Mouse (Mus musculus) heart, postnatal 0 days (tissue): ENCODE results near the gene Igsf21. TPM values are rescaled to one million over a fixed set of nuclear protein-coding genes. Genes with fewer than 3 reads are reported as not detected.

ENCODE experiments used
- ATAC-seq: fragments of 200-750 bp; cut with Nextera tagmentation; 2 replicates; pipeline ENCODE4 v1.8.0; 2017; ENCODE audit warnings: low read depth, moderate number of reproducible peaks, moderate library complexity; ENCODE audit not compliant: insufficient read depth
- DNase-seq: peaks from one replicate; pipeline ENCODE4 v3.0.0-alpha.2; 2016; ENCODE audit warnings: low spot score
- H3K27ac ChIP-seq: fragments of 300-500 bp; sonication (generic); 2 replicates; pipeline ENCODE4 v1.5.1; 2014; ENCODE audit warnings: low read depth, mild to moderate bottlenecking
- H3K27me3 ChIP-seq: fragments of 300-500 bp; sonication (generic); 2 replicates; pipeline ENCODE4 v1.6.1; 2014; ENCODE audit warnings: low read length, mixed read lengths; ENCODE audit not compliant: control insufficient read depth, insufficient read depth
- H3K36me3 ChIP-seq: fragments of 300-500 bp; sonication (generic); replicated peaks from 2 replicates; pipeline ENCODE4 v1.6.1; 2014; ENCODE audit warnings: low read length, mixed read lengths; ENCODE audit not compliant: control insufficient read depth, insufficient read depth
- H3K4me1 ChIP-seq: fragments of 300-500 bp; sonication (generic); 2 replicates; pipeline ENCODE4 v1.6.1; 2014; ENCODE audit warnings: antibody characterized with exemption; ENCODE audit not compliant: control insufficient read depth, insufficient read depth
- H3K4me2 ChIP-seq: fragments of 300-500 bp; sonication (generic); 2 replicates; pipeline ENCODE4 v1.6.1; 2014; ENCODE audit warnings: low read depth, mild to moderate bottlenecking, low read length, moderate library complexity
- H3K4me3 ChIP-seq: fragments of 300-500 bp; sonication (generic); 2 replicates; pipeline ENCODE4 v1.5.1; 2014; ENCODE audit warnings: low read depth, low read length
- H3K9ac ChIP-seq: fragments of 300-500 bp; sonication (generic); replicated peaks from 2 replicates; pipeline ENCODE4 v1.6.1; 2014; ENCODE audit warnings: low read depth, low read length, mixed read lengths
- H3K9me3 ChIP-seq: fragments of 300-500 bp; sonication (generic); replicated peaks from 2 replicates; pipeline ENCODE4 v1.6.1; 2016; ENCODE audit warnings: low read length; ENCODE audit not compliant: control insufficient read depth
- CTCF ChIP-seq: IDR thresholded peaks from 2 replicates; pipeline ENCODE4 v1.5.1; 2016; ENCODE audit warnings: antibody characterized with exemption, control low read depth, low read depth
- EP300 ChIP-seq: IDR thresholded peaks from 2 replicates; pipeline ENCODE4 v1.6.1; 2016; ENCODE audit warnings: antibody characterized with exemption, low read depth
- WGBS: fragments of 180-500 bp; shearing (Covaris S2); extraction: QIAGEN DNeasy Blood & Tissue Kit; methylation state at CpG from one replicate; pipeline ENCODE4 v1.1.7; 2014; 5-methylcytosine and 5-hydroxymethylcytosine counted together
- polyA plus RNA-seq: library from polyadenylated mRNA; unstranded; fragments of >200 nt; fragmentation: Nextera tagmentation; extraction: Ambion mirVana; gene quantifications from 2 replicates; pipeline ENCODE4 v1.2.1, GENCODE M21; 2015
- total RNA-seq: library from RNA; depleted of rRNA; stranded (reverse); fragments of >200 nt; gene quantifications from 2 replicates; pipeline ENCODE4 v1.2.3, GENCODE M21; 2014; ENCODE audit warnings: low replicate concordance

The Igsf21 gene
- total and polyA plus RNA-seq, 2 experiments from 2014 or later: 0.05 TPM; not detected in 1

- Histone ChIP-seq H3K4me1 (no peaks in the 10 kb centered on the region), H3K4me3 (no peak overlapping the region), H3K36me3 (no peaks in the 10 kb centered on the region), H3K9me3 (no peaks in the 10 kb centered on the region), H3K4me2 (no peak overlapping the region), H3K9ac (no peak overlapping the region), H3K27ac (no peak overlapping the region), H3K27me3 (no peaks in the 10 kb centered on the region; the same call in 1 of the 2 replicates)
- TF ChIP-seq CTCF (no peak), EP300 (no peak)
- 67% methylated on average over 9 of the region's 9 CpGs for WGBS
- DNase-seq (no peak), ATAC-seq (no peak)
These were observed 31.4 kb downstream of the Igsf21 start for GRCm38 (mm10) chr4:140215205-140215604.

DNA sequence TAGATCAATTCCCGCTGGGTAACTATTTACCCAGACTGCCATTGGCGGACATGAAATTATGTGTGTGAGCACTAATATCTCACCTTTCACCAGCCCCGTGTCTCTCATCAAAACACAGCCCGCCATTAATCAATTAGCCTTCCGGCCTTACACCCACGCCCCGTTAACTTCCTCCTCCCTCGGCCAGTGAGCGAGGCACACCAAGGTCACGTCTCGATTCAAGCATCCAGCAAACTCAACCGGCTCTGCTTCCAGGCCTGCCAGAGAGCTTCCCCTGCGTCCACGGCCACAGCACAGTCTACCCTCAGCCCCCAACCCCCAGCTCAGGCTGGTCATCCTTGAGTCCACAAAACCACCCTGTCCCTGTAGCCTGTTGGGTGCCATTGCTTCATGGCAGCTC lies 32.2 kb downstream of the Igsf21 start:
- DNase-seq (no peak), ATAC-seq (no peak)
- 64% methylated on average over 14 of the region's 14 CpGs for WGBS
- no peak overlapping the region for H3K9ac ChIP-seq
- no peaks in the 10 kb centered on the region; the same call in 1 of the 2 replicates for H3K27me3 ChIP-seq
- no peak overlapping the region for H3K4me3 ChIP-seq
- no peaks in the 10 kb centered on the region for H3K9me3 ChIP-seq
- H3K4me2 ChIP-seq: no peak overlapping the region
- TF ChIP-seq EP300: no peak
- TF ChIP-seq CTCF: no peak
- no peaks in the 10 kb centered on the region for H3K36me3 ChIP-seq
- H3K4me1 ChIP-seq: no peaks in the 10 kb centered on the region
- H3K27ac ChIP-seq: no peak overlapping the region

DNA sequence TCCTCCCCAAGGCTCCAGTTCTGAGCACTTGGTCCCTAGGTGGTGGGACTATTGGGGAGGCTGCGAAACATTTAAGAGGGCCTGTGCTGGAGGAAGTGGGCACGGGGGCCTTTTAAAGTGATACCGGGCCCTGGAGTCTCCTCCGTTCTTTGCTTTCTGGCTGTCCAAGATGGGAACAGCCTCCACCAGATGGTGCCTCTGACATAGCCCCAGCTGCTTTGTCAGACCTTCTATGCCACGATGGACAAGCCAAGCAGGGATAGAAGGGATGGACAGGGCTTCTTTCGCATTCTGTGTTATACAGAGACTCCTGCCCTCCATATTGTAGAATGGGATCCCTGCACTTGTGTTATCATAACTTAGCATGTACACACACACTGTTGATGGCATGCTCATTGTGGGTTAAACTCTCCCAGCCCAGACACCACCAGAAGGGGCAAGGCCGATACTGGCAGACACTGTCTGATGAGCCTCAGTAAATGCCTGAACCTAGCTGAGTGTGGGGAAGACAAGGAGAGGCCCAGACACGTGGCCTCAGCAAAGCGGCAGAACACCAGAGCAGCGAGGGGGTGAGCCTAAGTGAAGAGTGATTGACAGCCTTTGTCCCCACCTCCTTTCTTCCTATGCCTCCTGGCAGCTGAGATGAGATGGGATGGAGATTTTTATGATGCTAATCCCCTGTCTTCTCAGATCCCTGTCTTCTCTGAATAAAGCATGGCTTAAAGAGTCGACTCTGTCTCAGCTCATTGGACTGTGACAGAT lies 36.3 kb downstream of the Igsf21 start:
- no peak overlapping the region for H3K27ac ChIP-seq
- 64% methylated on average over 11 of the region's 11 CpGs for WGBS
- no peak for TF ChIP-seq EP300
- TF ChIP-seq CTCF: no peak

DNA sequence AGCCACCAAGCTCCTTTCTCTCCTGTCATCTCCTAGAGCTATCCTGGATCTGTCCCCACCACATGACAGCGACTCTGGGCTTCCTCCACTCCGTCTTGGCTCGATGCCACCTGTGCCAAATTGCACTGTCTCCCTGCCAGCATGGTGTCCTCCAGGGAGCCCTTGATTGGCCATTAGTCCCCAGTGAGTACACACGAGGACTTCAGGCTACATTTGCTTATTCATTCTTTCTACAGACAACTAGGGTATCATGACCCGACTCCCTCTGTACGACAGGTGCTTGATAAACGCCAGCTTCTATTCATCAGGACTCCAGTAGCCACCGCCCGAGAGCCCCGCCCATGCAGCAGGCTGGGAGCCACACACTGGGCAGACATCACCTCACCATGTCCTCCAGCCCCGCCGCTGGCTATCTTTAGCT lies 40.8 kb downstream of the Igsf21 start:
- WGBS: 33% methylated on average over 12 of the region's 12 CpGs
- Histone ChIP-seq H3K27me3 (no peaks in the 10 kb centered on the region; the same call in 1 of the 2 replicates), H3K4me1 (no peaks in the 10 kb centered on the region), H3K9ac (no peak overlapping the region), H3K4me3 (no peak overlapping the region), H3K4me2 (no peak overlapping the region), H3K36me3 (no peaks in the 10 kb centered on the region), H3K27ac (no peak overlapping the region), H3K9me3 (no peaks in the 10 kb centered on the region)
- DNase-seq (no peak), ATAC-seq (peak; percentile 60)
- no peak for TF ChIP-seq CTCF
- no peak for TF ChIP-seq EP300

More for the DNA sequence above, 36.3 kb downstream of the Igsf21 start:
- no peak overlapping the region for H3K9ac ChIP-seq
- DNase-seq (no peak), ATAC-seq (no peak)
- H3K36me3 ChIP-seq: no peaks in the 10 kb centered on the region
- no peak overlapping the region for H3K4me2 ChIP-seq
- H3K4me3 ChIP-seq: no peak overlapping the region
- H3K9me3 ChIP-seq: no peaks in the 10 kb centered on the region
- no peaks in the 10 kb centered on the region for H3K4me1 ChIP-seq
- H3K27me3 ChIP-seq: no peaks in the 10 kb centered on the region; the same call in 1 of the 2 replicates

DNA sequence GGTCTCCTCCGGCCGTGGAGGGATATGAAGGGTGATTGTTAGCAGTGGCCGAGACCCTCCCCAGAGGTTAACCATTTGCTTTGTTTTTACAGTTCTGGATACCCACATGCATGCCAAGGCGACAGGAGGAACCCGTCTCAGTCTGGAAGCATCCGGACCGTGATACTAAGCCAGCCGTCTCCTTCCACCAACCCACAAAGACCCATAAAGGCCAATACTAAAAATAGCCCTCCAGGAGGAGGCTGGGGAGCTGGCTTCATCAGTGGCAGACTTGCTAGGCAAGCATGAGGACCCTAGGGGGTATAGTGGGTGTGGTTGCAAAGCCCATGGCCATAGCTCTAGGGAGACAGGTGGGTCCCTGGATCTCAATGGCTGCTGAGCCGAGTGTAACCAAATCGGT lies 41.8 kb downstream of the Igsf21 start:
- WGBS: 64% methylated on average over 10 of the region's 10 CpGs
- H3K36me3 ChIP-seq: no peaks in the 10 kb centered on the region
- no peaks in the 10 kb centered on the region for H3K27me3 ChIP-seq
- no peak overlapping the region for H3K4me3 ChIP-seq
- DNase-seq (no peak), ATAC-seq (no peak)
- no peak for TF ChIP-seq CTCF
- TF ChIP-seq EP300: no peak
- no peak overlapping the region for H3K27ac ChIP-seq
- no peaks in the 10 kb centered on the region for H3K9me3 ChIP-seq
- no peak overlapping the region for H3K4me2 ChIP-seq
- H3K9ac ChIP-seq: no peak overlapping the region
- no peaks in the 10 kb centered on the region for H3K4me1 ChIP-seq
